Mouse (Mus musculus): ENCODE data around the gene Cks2. TPM values are rescaled to one million over a fixed set of nuclear protein-coding genes. Genes with fewer than 3 reads are reported as not detected.
A peak's percentile ranks its signal among the peaks of the same experiment; 100 is the strongest.
"Not testable (repeated sequence)": the region's sequence is repeated elsewhere in the genome, so short reads cannot be mapped to it uniquely, and the experiment has no call there.

Gene Cks2
- total RNA-seq, 1 experiment from 2014 or later: 29.6 TPM

DNA sequence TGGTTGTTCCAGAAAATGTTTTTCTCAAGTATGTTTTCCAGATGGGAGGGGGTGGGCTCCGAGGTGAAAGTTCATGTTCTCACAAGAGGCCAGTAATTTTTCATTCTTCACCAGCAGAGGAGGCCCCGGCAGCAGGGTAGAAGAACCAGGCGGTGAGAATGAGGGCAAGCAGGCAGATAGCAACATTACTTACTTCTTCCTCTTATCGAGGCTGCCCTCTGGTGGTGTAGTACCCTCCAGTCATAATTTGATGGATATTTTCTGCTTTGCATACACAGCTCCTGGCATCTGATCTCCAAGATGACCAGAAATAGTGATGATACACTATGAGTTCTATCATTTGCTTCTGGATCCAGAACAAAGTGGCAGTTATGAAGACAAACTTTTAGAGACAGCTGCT, 6.1 kb upstream of the Cks2 start:
- DNase-seq: peak; percentile 37

- DNase-seq: no peak
Observed at GRCm38 (mm10) chr13:51641424-51641823, 3.6 kb upstream of the Cks2 start.

- DNase-seq: no peak
Observed at GRCm38 (mm10) chr13:51642171-51642778, 2.8 kb upstream of the Cks2 start.

- DNase-seq: no peak
Observed at GRCm38 (mm10) chr13:51643924-51644828, 856 bp upstream of the Cks2 start.

DNA sequence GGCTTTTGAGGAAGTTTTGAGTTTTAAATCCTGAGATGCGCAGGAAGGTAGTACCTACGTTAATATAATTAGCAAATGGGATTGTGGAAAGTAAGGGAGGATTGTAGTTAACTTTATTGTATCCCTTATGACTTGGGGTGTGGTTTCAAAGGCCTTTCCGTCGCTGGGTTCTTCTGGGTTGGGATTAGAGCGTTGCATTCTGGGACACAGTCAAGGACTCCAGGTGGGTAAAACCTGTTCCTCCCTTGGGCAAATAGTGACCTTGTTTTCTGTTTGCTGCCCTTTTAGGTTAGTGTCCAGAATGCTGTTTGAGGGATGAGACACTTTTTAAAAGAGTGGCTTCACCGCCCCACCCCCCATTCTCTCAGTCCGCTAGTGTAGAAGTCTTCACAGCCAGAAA, 840 bp downstream of the Cks2 start:
- DNase-seq: peak; percentile 44

DNA sequence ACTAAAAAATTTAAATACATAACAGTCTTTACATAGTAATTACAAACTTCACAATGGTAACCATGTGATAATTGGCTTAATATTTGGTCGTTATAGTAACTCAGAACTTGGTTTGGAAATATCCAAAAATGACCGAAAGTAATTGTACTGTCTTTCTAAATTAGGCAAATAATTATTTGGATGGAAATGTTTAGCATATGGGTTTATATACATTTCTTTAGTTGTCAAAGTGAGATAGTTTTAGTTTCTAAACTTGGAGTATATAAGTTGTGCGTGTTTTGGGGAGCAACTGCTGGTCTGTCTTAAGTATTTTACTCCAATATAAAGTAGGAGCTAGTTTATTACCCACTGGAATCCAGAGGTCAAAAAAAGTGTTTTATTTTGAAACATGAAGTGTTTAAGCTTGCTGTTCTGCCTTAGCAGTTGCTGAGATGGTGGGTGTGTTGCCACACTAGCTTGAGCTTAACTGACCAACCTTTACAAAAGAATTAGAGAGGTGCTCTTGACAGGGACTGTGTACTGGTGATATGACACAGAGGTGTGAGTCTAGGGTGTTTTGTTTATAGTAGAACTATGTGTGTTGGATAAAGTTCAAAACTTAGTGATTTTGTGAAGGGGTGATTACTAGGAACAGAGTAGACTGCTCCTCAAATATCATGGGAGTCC, 1.5 kb downstream of the Cks2 start:
- DNase-seq: no peak

DNA sequence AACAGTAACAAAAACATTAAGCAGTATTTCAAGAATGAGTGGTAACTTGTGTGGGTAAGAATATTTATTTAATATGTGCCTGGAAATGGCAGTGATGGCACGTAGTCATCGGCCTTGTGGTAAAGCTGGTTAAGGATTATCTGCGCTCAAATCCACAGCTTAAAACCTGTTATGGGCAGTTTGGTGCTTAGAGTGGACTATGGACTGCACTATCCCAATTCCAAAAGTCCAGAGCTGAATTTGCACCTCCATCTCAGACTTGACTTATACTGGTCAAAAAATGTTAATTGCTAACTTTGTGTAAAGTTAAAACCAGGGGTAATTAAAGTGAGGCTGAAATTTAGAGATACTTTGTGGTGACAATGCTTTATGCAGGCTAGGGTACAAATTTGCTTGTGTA, 2.7 kb downstream of the Cks2 start:
- no peak for DNase-seq

DNA sequence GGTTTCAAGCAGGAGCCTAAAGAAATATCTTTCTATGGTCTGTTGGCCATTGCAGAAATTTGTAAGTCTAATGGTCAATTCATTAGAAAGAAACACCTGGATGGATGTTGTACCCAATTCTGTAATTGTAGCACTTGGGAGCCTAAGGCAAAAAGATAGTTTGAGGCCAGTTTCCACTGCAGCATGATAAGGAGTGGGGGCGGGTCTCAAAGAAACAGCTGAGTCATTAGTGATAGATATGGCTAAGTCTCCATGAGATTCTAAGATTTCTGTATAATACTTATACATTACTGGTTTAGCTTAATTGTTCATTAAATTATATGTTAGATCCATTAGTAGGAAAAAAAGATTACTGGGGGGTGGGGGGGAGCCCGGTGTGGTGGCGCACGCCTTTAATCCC, 3.2 kb downstream of the Cks2 start:
- no peak for DNase-seq

DNA sequence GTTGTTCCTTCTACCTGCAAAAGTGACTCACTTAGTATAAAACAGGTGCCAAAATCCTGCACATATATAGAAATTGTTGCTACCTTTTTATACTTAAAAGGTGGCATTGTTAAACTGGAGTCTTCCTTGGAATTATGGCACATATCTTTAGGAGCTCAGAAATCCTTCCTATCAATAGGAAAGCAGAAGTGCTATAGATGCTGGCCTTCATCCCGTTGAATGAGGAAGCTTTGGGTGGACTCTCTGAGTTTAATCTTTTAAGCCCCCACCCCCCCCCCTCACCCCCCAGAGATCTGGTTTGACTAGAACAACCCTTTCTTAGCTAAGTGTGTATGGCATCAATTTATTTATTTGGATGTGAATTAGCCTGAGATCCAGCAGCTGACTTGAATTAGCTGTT, 4.7 kb downstream of the Cks2 start:
- no peak for DNase-seq

DNA sequence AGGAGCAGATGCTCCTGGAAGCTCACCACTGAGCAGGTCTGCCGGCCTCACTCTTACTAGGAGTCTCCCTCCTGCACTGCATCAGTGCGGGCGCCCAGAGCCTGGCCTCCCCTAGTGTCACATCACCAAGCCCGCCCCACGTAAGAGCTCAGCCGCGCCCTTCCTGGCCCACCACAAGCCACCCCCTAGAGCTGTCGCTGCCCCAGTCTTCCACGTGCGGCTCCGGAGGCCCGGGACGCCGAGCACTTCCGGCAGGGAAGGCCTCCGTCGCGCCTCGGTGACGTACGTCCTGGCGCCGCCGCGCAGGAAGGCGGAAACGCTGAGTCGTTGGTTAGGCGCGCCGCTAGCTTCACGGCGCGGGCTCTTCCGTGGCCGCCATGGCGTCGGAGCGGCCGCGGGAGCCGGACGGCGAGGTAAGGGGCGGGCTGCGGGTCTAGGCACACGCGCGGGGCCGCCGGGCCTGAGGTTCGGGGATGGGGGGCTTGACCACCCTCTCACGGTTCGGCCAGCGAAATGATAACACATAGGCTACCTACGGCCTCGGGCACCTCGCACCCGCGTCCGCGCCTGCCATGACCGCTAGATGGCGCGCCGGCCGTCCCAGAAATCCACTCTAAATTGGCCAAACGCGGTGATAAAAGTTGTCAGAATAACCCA, 6.5 kb downstream of the Cks2 start, which contains the start of gene Secisbp2:
Secisbp2 (plus strand) TSS at position 290 of the 657 bp plus-strand sequence.
- peak; percentile 97 for DNase-seq

GRCm38 (mm10) chr13:51653159-51653558, 8.1 kb downstream of the Cks2 start:
- DNase-seq: no peak

DNA sequence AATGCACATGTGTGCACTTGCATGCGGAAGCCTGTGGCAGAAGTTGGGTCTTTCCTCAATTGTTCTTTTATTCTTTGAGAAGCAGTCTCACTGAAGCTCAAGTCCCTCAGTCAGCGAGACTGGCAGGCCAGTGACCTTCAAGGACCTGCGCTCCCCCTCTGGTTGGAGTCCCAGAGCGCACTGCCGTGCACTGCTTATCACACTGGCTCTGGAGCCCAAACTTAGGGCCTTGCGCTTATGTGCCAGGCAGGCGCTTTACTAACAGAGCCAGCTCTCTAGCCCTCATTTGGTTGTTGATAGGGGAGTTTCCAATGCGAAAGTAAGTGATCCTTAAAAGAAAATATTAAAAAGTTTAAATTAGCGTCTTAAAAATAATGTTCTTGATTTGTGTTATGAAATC, 8.9 kb downstream of the Cks2 start:
- no peak for DNase-seq

GRCm38 (mm10) chr13:51656516-51657235, 11.6 kb downstream of the Cks2 start:
- DNase-seq: no peak

DNA sequence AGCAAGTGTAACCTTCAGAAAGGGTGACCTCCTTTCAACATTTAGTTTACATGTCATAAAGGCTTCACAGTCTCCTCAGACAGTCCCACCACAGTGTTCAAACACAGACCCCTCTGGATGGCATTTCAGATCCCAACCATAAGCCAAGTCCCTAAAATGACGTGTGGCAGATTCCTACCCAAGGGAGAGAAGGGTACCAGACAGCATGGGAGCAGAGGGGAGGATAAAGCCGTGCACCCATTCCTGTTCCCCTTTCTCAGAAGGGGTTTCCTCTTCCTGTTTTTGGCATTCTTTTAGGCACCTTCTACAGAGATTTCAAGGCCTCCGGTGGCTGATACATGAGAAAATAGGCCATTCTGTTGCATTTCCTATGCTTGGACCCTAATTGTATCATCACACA, 13.1 kb downstream of the Cks2 start:
- DNase-seq: no peak

GRCm38 (mm10) chr13:51659573-51659972, 14.5 kb downstream of the Cks2 start:
- DNase-seq: no peak

GRCm38 (mm10) chr13:51663561-51663960, 18.5 kb downstream of the Cks2 start:
- DNase-seq: no peak

- not testable (repeated sequence) for DNase-seq
Observed at GRCm38 (mm10) chr13:51668195-51668594, 23.2 kb downstream of the Cks2 start.

DNA sequence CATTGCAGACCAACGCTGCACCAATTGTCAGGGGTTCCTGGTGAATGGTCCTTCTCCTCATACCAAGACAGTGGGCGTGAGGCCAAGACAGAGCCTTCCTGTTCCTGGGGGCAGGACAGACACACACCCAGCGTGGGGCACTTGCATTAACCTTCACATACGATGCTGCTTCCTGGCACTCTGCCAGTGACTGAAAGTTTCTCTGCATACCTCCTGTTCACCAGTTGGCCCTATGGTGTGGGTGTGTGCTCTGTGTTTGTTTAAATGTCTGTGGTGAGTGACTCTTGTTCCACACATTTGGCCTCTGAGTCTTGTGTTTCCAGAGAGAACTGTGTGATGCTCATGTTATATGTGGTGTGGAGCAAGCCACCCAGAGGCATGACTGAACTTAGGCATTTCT, 31.6 kb downstream of the Cks2 start:
- no peak for DNase-seq

DNA sequence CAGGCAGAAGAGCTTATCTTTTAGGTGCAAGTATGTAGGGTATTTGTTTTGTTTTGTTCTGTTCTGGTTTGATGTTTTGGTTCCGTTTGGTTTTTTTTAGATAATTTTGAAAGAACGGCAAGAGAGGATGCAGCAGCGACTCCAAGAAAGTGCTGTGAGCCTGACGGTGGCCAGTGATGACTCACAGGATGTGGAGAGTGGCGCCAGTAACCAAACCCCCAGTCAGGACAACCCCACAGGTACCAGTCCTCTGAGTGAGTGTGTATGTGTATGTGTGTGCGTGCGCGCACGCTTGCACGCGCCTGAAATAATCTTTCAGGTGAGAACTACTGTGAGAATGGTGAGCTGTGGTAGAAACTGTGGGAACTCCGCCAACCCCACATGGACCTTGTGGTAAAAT, 32.0 kb downstream of the Cks2 start:
- DNase-seq: no peak

GRCm38 (mm10) chr13:51677630-51678185, 32.7 kb downstream of the Cks2 start:
- no peak for DNase-seq

GRCm38 (mm10) chr13:51678687-51679086, 33.7 kb downstream of the Cks2 start:
- no peak for DNase-seq

GRCm38 (mm10) chr13:51679332-51679731, 34.3 kb downstream of the Cks2 start:
- no peak for DNase-seq
